Mouse (Mus musculus) CH12.LX (cell line): ENCODE measurements around the gene Gm9958. TPM values are rescaled to one million over a fixed set of nuclear protein-coding genes. Genes with fewer than 3 reads are reported as not detected.

ENCODE experiments used
- DNase-seq: peaks from one replicate; pipeline ENCODE4 v3.0.0-alpha.2; 2013; ENCODE audit errors: extremely low read depth
- H3K27ac ChIP-seq: 2 replicates; pipeline ENCODE4 v1.5.1; 2012; ENCODE audit warnings: low read depth, mild to moderate bottlenecking, control low read depth, moderate library complexity; ENCODE audit not compliant: insufficient read depth
- H3K27me3 ChIP-seq: replicated peaks from 2 replicates; pipeline ENCODE3; 2012; ENCODE audit warnings: inconsistent platforms
- H3K36me3 ChIP-seq, 2 experiments: replicated peaks in 1 of 2; 2 replicates each; pipeline versions ENCODE3 to v1.6.1; 2012; ENCODE audit warnings: inconsistent platforms in 1 of 2, low read length in 1 of 2, mild to moderate bottlenecking in 1 of 2, mixed read lengths in 1 of 2, moderate library complexity in 1 of 2; ENCODE audit not compliant: control insufficient read depth in 1 of 2, insufficient read depth in 1 of 2
- H3K4me1 ChIP-seq, 2 experiments: 2 replicates each; pipeline ENCODE4 v1.6.1; 2012; ENCODE audit warnings: inconsistent platforms in 1 of 2, moderate library complexity in 1 of 2; ENCODE audit not compliant: insufficient read depth in 2 of 2, control insufficient read depth in 1 of 2
- H3K4me2 ChIP-seq: 2 replicates; pipeline ENCODE4 v1.6.1; 2012; ENCODE audit warnings: low read depth, mild to moderate bottlenecking, control low read depth; ENCODE audit not compliant: poor library complexity, insufficient read depth, severe bottlenecking
- H3K4me3 ChIP-seq, 3 experiments: fragments of 150-350 bp in 1 of 3; sonication (generic) in 1 of 3; replicated peaks in 1 of 3; 2 replicates each; pipeline versions ENCODE3 to v1.5.1; 2011 to 2012; ENCODE audit warnings: low read depth in 2 of 3, low read length in 2 of 3, mild to moderate bottlenecking in 2 of 3, moderate library complexity in 2 of 3, control low read depth in 1 of 3, improper control_type of control experiment in 1 of 3, inconsistent platforms in 1 of 3, mixed read lengths in 1 of 3; ENCODE audit not compliant: poor library complexity in 1 of 3
- H3K79me2 ChIP-seq: replicated peaks from 2 replicates; pipeline ENCODE4 v1.6.1; 2012; ENCODE audit warnings: mild to moderate bottlenecking, moderate library complexity; ENCODE audit not compliant: control insufficient read depth, poor library complexity, insufficient read depth, severe bottlenecking; ENCODE audit errors: extremely low read depth
- H3K9ac ChIP-seq: 2 replicates; pipeline ENCODE4 v1.6.1; 2012; ENCODE audit warnings: low read depth, mild to moderate bottlenecking, control low read depth, moderate library complexity; ENCODE audit not compliant: insufficient read depth
- H3K9me3 ChIP-seq: replicated peaks from 2 replicates; pipeline ENCODE3; 2012; ENCODE audit warnings: low read length, inconsistent platforms, mixed read lengths
- BHLHE40 ChIP-seq: IDR thresholded peaks from 2 replicates; pipeline ENCODE4 v1.6.1; 2011; ENCODE audit warnings: mild to moderate bottlenecking, low read depth, low read length, improper control_type of control experiment
- CHD1 ChIP-seq: IDR thresholded peaks from 2 replicates; pipeline ENCODE4 v1.6.1; 2012; ENCODE audit warnings: low read depth, low read length, improper control_type of control experiment, inconsistent platforms
- EP300 ChIP-seq: IDR thresholded peaks from 2 replicates; pipeline ENCODE4 v1.6.1; 2011; ENCODE audit warnings: low read length, improper control_type of control experiment
- KAT2A ChIP-seq: IDR thresholded peaks from 2 replicates; pipeline ENCODE4 v1.6.1; 2012; ENCODE audit warnings: low read length, improper control_type of control experiment, inconsistent platforms; ENCODE audit not compliant: insufficient replicate concordance
- MXI1 ChIP-seq: IDR thresholded peaks from 2 replicates; pipeline ENCODE4 v1.6.1; 2011; ENCODE audit warnings: mild to moderate bottlenecking, low read depth, low read length, improper control_type of control experiment
- NELFE ChIP-seq: IDR thresholded peaks from 2 replicates; pipeline ENCODE4 v1.6.1; 2011; ENCODE audit warnings: low read depth, low read length, improper control_type of control experiment
- NRF1 ChIP-seq: IDR thresholded peaks from 2 replicates; pipeline ENCODE4 v1.6.1; 2014; ENCODE audit warnings: low read depth, mild to moderate bottlenecking, inconsistent platforms, low read length, improper control_type of control experiment, moderate library complexity
- PAX5 ChIP-seq: IDR thresholded peaks from 2 replicates; pipeline ENCODE4 v1.6.1; 2012; ENCODE audit warnings: low read length, inconsistent platforms, mixed read lengths
- POLR2A ChIP-seq: IDR thresholded peaks from 2 replicates; pipeline ENCODE4 v1.6.1; 2011; ENCODE audit warnings: low read depth, mild to moderate bottlenecking, improper control_type of control experiment, low read length
- POLR2AphosphoS2 ChIP-seq: IDR thresholded peaks from 2 replicates; pipeline ENCODE4 v1.6.1; 2011; ENCODE audit warnings: low read depth, low read length, improper control_type of control experiment
- TBP ChIP-seq: conservative IDR thresholded peaks from 2 replicates; pipeline ENCODE4 v1.6.1; 2011; ENCODE audit warnings: low read depth, low read length, improper control_type of control experiment
- TCF12 ChIP-seq: IDR thresholded peaks from 2 replicates; pipeline ENCODE4 v1.6.1; 2014; ENCODE audit warnings: low read depth, mild to moderate bottlenecking, inconsistent platforms, low read length, improper control_type of control experiment
- UBTF ChIP-seq: IDR thresholded peaks from 2 replicates; pipeline ENCODE4 v1.6.1; 2012; ENCODE audit warnings: low read depth, mild to moderate bottlenecking, inconsistent platforms, low read length, improper control_type of control experiment, moderate library complexity
- ZC3H11A ChIP-seq: IDR thresholded peaks from 2 replicates; pipeline ENCODE4 v1.6.1; 2012; ENCODE audit warnings: low read depth, mild to moderate bottlenecking, inconsistent platforms, low read length, improper control_type of control experiment
- ZKSCAN1 ChIP-seq: IDR thresholded peaks from 2 replicates; pipeline ENCODE4 v1.6.1; 2012; ENCODE audit warnings: low read depth, inconsistent platforms, low read length, improper control_type of control experiment, borderline replicate concordance
- ZNF384 ChIP-seq: IDR thresholded peaks from 2 replicates; pipeline ENCODE4 v1.6.1; 2012; ENCODE audit warnings: low read depth, low read length, improper control_type of control experiment, inconsistent platforms
- dilution Hi-C: fragments of 300-500 bp; cut with MboI; formaldehyde crosslinking; loops from 2 replicates; pipeline ENCODE4 v1.14.3; 2020; ENCODE audit warnings: low sequenced_read_pairs; ENCODE audit not compliant: extremely low pct_unique_long_range_greater_than_20kb, extremely low pct_ligation_motif_present
- in situ Hi-C: fragments of 300-500 bp; cut with MboI; formaldehyde crosslinking; loops from 3 replicates; pipeline ENCODE4 v1.14.3; 2019; ENCODE audit warnings: low sequenced_read_pairs, low pct_ligation_motif_present, low pct_unique_long_range_greater_than_20kb, mixed read lengths
- polyA plus RNA-seq: library from polyadenylated mRNA; unstranded; fragments of >175 nt; gene quantifications from 2 replicates; pipeline ENCODE4 v1.2.1, GENCODE M21; 2012; ENCODE audit warnings: low read depth; ENCODE audit not compliant: insufficient read length
- total RNA-seq, 2 experiments: library from RNA; depleted of rRNA; stranded (reverse); fragments of 300-350 nt in 1 of 2; fragments of >200 nt in 1 of 2; gene quantifications; 2 replicates each; pipeline ENCODE4 v1.2.3; 2012 to 2014

Gene Gm9958
- total RNA-seq (2012; rRNA removed) (0.67 and 1.2 TPM in 2 replicates), total RNA-seq (2014; rRNA removed) (1.3 and 1.9 TPM in 2 replicates), polyA plus RNA-seq (0.82 and 1.3 TPM in 2 replicates)

DNA sequence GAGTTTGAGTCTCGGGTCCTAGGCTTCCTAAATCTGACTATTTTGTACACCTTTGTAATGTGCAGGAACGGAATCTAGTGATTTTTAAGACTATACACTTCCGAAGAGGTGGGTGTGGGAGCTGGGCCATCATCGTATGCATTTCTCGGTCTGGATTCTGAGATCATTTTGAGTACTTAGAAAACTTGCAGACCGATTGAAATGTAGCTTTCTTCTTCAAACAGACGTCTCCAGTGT lies at the start of gene Gm9958:
Gene Gm9958, plus strand, starts transcription at position 138 of the 237 bp plus-strand sequence.
- H3K79me2 ChIP-seq, result peaks cover 41% of the 10 kb centered on the region
- no peak for TF ChIP-seq MXI1
- TF ChIP-seq ZC3H11A, result no peak
- peak; percentile 51; the same call in 1 of the 2 replicates for TF ChIP-seq CHD1
- peaks cover 0 to 14% of the 10 kb centered on the region in 2 experiments for H3K36me3 ChIP-seq
- DNase-seq, result peak; percentile 11
- H3K4me1 ChIP-seq, result peaks cover 0 to 27% of the 10 kb centered on the region in 2 experiments; a peak in 2 of 4 replicates
- peak within 1 kb of the TSS; percentile 78 for H3K27ac ChIP-seq
- peak within 1 kb of the TSS; percentile 85 for H3K9ac ChIP-seq
- in situ Hi-C loops (loop anchor here (10.0 kb wide), 1 partner anchor 142 kb away; the partner anchor contains the start of gene Cox18), dilution Hi-C loops (no loop called here)
- peaks cover 5% of the 10 kb centered on the region for H3K9me3 ChIP-seq
- no peaks in the 10 kb centered on the region for H3K27me3 ChIP-seq
- peak within 1 kb of the TSS; percentile 82 for H3K4me2 ChIP-seq
- peak within 1 kb of the TSS; percentile 98 to 100 (median 99) for H3K4me3 ChIP-seq

DNA sequence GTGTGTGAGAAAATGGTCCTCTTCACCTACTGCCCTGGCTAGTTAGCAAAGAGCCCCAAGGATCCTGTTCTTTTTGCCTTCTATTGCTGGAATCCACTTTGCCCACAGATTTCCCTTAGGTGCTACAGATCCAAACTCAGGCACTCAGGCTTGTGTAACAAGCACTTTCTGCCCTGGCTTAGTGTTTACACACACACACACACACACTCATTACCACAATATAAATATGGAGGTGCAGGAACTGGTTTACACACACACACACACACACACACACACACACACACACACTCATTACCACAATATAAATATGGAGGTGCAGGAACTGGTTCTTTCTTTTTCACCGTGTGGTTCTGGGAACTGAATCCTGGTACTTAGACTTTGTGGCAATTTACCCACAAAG lies 35.9 kb upstream of the Gm9958 start:
- peaks cover 0 to 24% of the 10 kb centered on the region in 2 experiments; a peak in 2 of 4 replicates for H3K4me1 ChIP-seq
- H3K79me2 ChIP-seq, result peaks cover 46% of the 10 kb centered on the region
- no peaks in the 10 kb centered on the region for H3K9me3 ChIP-seq
- H3K36me3 ChIP-seq, result peaks cover 0 to 9% of the 10 kb centered on the region in 2 experiments
- in situ Hi-C loops, result no loop called here
- no peak for DNase-seq
- no peak overlapping the region for H3K9ac ChIP-seq
- no peak overlapping the region for H3K27ac ChIP-seq
- dilution Hi-C loops, result no loop called here
- no peak overlapping the region for H3K4me3 ChIP-seq
- no peaks in the 10 kb centered on the region for H3K27me3 ChIP-seq
- H3K4me2 ChIP-seq, result no peak overlapping the region
- TF ChIP-seq POLR2AphosphoS2 (no peak), KAT2A (no peak), BHLHE40 (no peak), NELFE (no peak), POLR2A (no peak), NRF1 (no peak), TBP (no peak), MXI1 (no peak), PAX5 (no peak), ZKSCAN1 (no peak), TCF12 (no peak), UBTF (no peak), ZNF384 (no peak), EP300 (no peak)
